Mouse (Mus musculus) c-Kit-positive CD71-positive TER-119-positive erythroid progenitor cells, embryonic 14.5 days (primary cell): Measurements from ENCODE around the gene Gm20388.

ENCODE experiments used
- DNase-seq: peaks from one replicate; pipeline ENCODE4 v3.0.0-alpha.2; 2013; ENCODE audit warnings: low spot score

The Gm20388 gene

GRCm38 (mm10) chr8:120602672-120603071 is 692.0 kb downstream of the Gm20388 start:
- DNase-seq: no peak

- DNase-seq: no peak
Observed at GRCm38 (mm10) chr8:120607460-120607859, 696.8 kb downstream of the Gm20388 start.

GRCm38 (mm10) chr8:120607885-120608284 is 697.2 kb downstream of the Gm20388 start:
- peak; percentile 71 for DNase-seq

- DNase-seq: no peak
Observed at GRCm38 (mm10) chr8:120610824-120611223, 700.2 kb downstream of the Gm20388 start.

- no peak for DNase-seq
Observed at GRCm38 (mm10) chr8:120614491-120614890, 703.9 kb downstream of the Gm20388 start.

GRCm38 (mm10) chr8:120616663-120617626 is 706.3 kb downstream of the Gm20388 start:
- DNase-seq: no peak

GRCm38 (mm10) chr8:120618110-120618509 is 707.5 kb downstream of the Gm20388 start:
- DNase-seq: peak; percentile 64

GRCm38 (mm10) chr8:120619235-120620180 is 708.9 kb downstream of the Gm20388 start:
- no peak for DNase-seq

- DNase-seq: no peak
Observed at GRCm38 (mm10) chr8:120620441-120620840, 709.8 kb downstream of the Gm20388 start.

GRCm38 (mm10) chr8:120622161-120622560 is 711.5 kb downstream of the Gm20388 start:
- DNase-seq: no peak

- no peak for DNase-seq
Observed at GRCm38 (mm10) chr8:120623608-120624007, 713.0 kb downstream of the Gm20388 start.

- no peak for DNase-seq
Observed at GRCm38 (mm10) chr8:120626461-120626860, 715.8 kb downstream of the Gm20388 start.

- no peak for DNase-seq
Observed at GRCm38 (mm10) chr8:120627298-120627697, 716.7 kb downstream of the Gm20388 start.

- no peak for DNase-seq
Observed at GRCm38 (mm10) chr8:120630031-120630430, 719.4 kb downstream of the Gm20388 start.

GRCm38 (mm10) chr8:120630848-120631247 is 720.2 kb downstream of the Gm20388 start:
- no peak for DNase-seq

- DNase-seq: no peak
Observed at GRCm38 (mm10) chr8:120631441-120632375, 721.1 kb downstream of the Gm20388 start.

- DNase-seq: no peak
Observed at GRCm38 (mm10) chr8:120632969-120633664, 722.5 kb downstream of the Gm20388 start.

- no peak for DNase-seq
Observed at GRCm38 (mm10) chr8:120633665-120634271, 723.1 kb downstream of the Gm20388 start.

GRCm38 (mm10) chr8:120634329-120634839 is 723.7 kb downstream of the Gm20388 start:
- no peak for DNase-seq

GRCm38 (mm10) chr8:120641245-120641644 is 730.6 kb downstream of the Gm20388 start:
- no peak for DNase-seq
